Mouse (Mus musculus) R1 (cell line): Measurements from ENCODE around the gene Rnf223.

Experiments used
- DNase-seq: peaks from one replicate; pipeline ENCODE4 v3.0.0-alpha.2; 2018; ENCODE audit warnings: low read depth, low spot score

Gene Rnf223

DNA sequence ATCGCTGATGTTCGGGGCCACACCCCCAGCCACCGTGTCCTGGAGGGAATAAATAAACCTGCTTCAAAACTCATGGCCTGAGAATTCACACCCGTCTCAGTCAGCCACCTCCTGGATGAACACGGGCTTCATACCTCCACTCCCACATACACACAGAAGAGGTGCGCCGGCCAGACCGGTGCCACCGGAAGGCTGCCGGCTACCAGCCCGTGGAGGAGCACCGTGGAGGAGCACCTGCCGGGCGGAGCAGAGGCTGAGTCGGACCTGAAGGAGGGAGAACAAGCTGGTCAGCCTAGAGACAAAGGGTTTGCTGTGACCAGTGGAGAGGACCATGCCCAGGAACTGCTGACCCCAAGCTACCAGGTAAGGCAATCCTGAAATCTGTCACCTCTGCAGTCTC is at the start of gene Rnf223:
TSS of gene Rnf223 (plus strand) at position 78 of the 400 bp plus-strand sequence.
- peak; percentile 27 for DNase-seq

DNA sequence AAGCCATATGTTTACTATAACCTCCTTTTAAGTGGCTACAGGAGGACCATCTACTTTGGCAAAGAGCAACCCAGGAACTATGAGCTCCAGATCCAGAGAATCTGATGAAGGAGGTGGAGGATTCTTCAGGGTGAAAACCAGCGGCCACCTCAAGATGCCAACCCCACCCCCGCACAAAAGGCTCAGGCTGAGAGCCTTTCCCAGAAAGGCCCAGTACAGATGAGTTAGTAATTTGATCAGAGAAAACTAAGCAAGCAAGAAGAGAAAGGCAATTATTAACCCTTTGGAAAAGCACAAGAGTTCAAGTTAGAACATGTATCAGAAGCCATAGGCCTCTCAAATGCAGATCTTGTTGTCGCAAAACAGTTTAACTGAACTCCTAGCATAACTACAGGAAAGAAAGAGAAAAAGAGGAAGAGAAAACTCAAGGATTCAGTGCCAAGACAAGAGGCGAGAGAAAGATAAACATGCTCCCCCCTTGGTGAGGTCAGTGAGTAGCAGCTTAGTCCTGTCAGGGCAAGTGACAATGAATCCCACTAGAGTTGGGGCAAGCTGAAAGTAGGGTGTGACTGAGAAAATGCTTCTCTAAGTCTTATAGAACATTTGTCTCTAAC is 47.6 kb upstream of the Rnf223 start:
- DNase-seq, result no peak

DNA sequence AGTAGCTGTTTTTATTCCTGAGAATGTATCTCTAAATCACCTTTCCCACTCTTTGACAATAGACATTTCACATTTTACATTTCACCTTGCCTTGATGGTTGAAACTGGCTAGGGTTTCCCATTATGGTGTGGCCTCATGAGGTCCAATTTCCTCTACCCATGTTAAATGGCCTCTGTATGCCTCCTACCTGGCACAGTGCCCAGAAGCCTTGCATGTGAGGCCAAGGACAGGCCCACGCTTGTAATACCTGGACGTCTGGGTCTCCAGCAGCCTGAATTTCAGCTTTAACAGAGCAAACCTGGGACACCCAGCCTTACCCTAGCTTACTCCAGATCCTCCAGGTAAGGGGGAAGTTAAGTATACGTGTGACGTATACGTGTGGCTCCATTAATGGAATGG is 47.0 kb upstream of the Rnf223 start:
- no peak for DNase-seq

DNA sequence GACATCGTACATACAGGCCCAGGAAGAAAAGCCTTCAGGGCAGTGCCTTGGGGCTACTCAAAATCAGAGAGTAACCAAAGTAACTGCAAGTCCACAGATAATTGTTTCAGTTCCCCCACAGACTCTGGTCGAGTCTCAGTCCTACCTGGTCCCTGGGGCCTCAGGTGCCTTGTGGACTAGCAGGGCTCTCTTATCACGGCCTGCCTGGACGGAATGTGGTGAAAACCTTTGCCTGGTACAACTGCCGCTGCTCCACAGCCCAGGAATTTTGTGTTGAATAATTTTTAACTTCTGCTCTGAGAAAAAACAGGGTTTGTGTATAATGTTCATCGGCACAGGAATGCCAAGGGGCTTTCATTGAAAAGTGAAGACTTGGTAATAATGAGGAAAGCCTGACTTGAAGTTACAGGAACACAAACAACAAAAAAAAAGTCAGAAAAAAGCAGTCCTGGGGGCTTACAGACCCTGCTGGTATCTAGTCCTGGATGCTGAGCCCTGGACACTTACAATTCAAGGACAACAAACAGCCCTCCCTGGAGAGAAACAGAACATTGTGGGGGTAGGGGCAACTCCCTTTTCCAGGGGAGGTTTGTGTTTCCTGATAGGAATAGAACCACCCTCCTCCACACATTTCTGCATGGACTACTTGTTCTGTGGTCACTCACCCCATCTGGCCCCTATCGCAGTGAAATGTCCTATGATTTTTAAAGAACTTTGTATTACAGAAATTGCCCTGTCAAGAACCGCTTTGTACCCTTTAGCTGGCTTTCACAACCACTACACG is 46.0 kb upstream of the Rnf223 start:
- DNase-seq, result no peak

DNA sequence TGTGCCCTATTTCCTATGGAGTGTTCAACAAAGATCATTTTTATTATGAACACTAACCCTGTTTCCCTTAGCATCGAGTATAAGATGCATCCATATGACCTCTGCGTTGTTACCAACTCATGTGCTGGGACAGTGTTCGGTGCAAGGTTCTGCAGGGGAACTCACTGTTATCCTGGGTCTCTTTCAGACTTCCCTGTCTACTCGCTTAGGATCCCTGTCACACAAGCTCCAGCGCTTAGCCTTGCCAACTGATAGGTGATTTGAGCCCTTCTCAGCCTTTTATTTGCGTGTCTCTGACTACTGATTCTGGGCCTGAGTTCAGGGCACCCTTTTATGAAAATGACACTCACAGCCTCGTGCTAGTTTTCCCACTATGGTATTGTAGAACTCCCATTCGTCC is 45.1 kb upstream of the Rnf223 start:
- no peak for DNase-seq

DNA sequence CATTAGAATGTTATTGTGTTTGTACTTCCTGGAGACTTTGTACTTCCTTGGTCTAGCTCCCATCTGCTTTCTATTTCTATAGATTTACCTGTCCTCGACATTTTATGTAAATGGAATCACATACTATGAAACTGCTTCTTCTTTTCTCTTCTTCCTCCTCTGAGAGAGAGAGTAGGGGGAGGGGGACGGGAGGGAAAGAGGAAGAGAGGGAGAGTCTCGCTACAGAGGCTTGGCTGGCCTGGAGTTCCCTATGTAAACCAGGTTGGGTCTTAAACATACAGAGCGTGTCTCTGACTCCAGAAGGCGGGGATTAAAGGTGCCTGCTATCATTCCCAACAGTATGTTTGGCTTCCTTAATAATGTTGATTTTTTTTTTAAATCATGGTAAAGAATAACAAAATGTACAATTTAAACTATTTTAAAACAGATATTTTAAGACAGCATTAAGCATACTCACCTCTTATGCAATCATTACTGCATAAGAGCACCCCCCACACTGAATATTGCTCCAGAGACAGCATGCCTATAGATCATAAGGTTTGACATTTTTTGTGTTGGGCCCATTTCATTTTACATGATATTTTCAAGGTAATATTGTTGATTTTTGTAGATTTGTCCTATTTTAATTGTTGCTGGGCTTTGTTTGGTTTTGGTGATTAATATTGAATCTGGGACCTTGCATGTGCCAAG is 42.8 kb upstream of the Rnf223 start:
- DNase-seq, result no peak

DNA sequence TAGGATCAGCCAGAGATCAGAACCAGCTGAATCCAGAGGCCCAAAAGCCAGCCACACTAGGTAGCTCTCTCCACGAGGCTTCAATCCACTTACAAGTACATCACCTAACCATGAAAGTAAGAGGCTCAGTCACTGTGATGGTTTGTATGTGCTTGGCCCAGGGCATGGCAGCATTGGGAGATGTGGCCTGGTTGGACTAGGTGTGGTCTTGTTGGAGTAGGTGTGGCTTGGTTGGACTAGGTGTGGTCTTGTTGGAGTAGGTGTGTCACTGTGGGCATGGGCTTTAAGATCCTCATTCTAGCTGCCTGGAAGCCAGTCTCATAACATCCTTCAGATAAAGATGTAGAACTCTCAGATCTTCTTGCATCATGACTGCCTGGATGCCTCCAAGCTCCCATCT is 39.1 kb upstream of the Rnf223 start:
- DNase-seq, result no peak

DNA sequence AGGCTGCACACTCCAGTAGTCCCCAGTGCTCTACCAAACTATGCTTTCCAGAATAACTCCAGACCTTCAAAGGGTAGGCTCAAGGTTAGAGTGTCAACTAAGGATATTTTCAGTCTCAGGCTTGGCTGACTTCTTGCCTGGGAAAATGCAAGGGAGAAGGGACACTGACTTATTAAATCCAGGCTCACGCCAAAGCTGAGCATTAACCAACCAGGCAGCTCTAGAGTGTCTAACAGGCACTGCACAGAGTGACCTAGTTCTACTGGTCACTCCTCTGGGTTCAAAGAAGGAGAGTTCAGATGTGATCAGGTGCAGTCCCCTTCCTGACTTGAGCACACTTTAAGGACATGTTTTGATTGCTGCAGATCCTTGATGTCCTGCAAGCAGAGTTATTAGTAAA is 37.5 kb upstream of the Rnf223 start:
- no peak for DNase-seq

DNA sequence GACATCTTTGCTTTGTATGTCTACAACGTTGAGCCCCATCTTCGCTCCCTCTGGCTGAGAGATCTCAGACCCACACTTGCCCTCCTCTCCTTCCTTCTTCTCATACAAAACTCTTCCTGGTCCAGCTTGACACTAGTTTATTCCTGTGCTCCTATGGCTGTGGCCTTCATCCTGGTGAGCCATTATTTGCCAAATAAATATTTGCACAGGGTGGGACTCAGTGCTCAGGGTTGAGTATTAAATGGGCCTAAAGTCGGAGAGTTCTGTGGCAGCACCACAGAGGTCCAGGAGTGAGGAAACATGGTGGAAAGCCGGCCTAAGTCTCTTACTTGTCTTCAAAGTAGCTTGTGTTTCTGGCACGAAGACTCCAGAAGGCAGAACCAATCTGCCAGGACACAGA is 36.6 kb upstream of the Rnf223 start:
- no peak for DNase-seq

DNA sequence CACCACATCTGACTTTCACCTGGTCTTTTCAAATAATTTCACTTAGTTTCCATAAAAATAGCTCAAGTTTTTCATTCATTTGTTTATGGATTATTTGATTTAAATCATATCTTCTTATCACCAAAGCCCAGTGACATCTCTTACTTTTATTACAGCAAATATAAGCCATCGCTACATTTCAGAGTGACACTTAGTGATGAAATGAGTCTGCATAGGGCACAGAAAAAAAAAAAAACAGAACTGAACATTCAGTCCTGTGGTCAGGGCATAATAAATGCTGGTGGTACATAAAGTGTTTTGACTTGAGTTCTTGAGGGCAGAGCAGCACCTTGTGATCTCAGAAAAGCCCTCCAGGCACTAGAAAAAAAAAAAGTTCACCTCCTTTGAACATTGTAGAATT is 34.1 kb upstream of the Rnf223 start:
- DNase-seq, result no peak

DNA sequence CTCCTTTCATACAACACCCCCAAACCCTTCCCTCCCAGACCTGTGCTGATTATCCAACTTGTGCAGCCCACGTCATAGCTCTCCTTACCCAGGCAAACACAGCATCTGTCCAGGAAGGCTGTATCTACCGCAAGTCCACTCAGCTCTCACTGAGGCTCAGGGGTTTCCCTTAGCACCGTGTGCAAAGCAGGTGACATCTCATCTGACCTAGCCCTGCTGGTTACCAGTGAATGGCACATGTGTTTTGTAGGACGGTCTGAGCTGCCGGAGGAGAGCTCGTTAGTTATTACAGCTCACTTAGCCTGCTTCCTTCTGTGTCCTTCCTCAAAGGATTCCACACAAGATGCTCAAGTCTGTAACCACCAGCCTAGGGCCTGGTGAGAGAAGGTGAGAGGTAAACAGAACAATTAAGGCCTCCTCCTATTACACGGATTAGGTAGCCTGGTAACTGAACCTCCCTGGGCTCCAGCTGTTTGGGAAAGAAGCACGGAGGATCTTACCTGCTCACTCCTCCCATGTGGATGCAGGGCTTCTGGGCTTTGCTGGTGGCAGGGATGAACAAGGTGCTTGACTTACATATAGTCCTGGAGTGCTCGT is 32.4 kb upstream of the Rnf223 start:
- DNase-seq, result no peak

DNA sequence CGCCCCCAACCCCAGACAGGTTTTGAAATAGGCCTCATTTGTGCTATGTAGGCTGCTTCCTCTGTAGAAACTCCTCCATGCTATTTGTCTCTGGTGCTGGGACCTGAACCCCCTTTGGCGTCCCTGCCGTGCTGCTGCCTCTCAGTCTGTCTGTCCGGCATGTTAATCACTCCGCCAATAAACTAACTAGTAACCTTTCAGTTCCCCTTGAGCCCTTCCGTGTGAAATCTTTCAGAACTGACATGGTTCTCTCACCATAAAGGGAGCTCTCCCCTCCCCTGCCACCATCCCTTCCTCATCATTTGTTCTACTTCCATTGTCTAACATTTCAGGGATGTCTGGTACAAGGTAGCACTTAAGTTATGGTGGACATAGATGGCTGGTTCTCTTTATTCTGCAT is 30.9 kb upstream of the Rnf223 start:
- no peak for DNase-seq

DNA sequence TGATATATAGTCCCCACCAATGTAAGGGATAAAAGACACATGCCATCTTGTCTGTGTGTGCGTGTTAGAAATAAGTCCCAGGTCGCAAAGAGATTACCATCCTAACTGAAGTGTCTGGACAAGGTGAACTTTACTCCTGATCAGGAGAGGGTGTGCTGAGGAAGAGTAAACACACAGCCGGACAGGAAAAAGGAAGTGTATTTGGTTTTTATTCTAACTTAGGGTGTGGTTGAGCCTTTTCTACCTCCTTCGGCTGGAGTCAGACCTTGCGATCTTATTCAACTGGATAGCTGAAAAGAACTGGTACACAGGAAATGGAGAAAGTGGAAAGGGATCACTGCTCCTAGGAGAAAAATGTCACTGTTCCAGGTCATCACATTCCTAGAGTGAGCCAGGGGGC is 29.8 kb upstream of the Rnf223 start:
- peak; percentile 46 for DNase-seq

DNA sequence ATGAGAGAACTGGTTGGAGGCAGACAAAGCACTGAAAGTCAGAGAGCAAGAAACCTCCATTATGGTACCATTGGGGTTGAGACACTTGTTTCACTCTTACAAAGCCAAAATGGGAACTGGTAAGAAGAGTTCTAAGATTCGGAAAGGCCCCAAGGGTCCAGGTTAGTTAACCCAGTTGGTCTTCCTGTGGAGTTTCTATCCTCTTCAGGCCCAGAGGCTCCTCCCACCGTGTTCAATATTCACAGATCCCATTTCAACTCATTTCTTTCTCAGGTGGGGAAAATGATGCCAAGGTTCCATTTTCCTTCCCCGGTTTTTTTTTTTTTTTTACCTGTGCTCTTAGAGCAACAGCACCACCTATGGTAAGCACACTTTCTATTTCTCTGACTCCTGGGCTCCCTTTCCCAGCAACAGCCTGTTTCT is 28.8 kb upstream of the Rnf223 start:
- peak; percentile 39 for DNase-seq

DNA sequence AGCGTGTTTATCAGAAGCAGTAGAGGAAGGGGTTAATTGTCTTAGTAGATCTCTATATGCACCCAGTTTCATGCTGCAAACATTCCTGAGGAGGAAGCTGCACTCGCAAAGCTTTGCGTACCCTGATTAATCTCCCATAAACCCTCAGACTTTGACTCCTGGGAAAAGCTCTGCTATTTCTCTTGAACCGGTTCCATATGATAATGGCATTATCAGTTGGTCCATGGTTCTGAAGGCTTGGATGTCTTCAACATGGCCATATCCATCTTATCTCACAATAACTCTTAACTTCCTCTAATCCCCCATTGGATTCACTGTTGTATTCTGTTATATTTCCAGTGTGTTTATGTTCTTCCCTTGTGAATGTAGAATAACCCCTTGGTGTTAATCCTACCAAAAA is 27.0 kb upstream of the Rnf223 start:
- no peak for DNase-seq

DNA sequence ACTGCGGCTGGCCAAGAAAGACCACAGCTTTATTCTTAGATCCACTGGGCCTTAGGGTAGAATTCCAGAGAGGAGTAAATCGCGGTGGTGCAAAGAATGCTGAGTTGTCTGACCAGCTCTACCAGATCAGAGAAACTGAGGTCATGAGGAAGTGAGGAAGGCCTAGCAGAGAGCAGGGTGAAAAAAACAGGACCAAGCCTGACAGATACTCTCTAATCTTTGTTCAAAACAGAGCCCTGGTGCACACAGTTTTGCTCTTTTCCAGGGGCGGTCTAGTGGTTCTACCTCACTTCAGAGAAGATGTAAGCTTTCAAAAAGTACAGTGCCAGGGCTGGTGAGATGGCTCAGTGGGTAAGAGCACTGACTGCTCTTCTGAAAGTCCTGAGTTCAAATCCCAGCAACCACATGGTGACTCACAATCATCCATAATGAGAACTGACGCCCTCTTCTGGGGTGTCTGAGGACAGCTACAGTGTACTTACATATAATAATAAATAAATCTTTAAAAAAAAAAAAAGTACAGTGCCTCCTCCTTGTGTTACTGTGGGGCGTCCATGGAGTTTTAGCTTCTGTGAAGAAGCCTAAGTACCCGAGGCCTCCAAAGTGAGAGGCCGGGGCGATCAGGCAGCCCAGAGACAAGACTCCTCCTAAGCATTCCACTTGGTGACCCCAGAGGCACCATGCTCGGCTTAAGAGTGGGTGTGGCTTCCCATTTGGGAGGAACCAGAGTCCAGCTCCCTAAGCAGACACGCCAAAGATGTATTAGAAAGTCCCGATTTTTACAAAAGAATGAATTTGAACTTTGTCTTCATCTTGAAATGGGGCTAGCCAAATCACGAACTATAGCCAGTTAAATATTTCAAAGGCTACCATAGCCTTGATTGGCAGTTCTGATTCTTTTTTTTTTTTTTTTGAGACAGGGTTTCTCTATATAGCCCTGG is 21.4 kb upstream of the Rnf223 start:
- peak; percentile 89 for DNase-seq

DNA sequence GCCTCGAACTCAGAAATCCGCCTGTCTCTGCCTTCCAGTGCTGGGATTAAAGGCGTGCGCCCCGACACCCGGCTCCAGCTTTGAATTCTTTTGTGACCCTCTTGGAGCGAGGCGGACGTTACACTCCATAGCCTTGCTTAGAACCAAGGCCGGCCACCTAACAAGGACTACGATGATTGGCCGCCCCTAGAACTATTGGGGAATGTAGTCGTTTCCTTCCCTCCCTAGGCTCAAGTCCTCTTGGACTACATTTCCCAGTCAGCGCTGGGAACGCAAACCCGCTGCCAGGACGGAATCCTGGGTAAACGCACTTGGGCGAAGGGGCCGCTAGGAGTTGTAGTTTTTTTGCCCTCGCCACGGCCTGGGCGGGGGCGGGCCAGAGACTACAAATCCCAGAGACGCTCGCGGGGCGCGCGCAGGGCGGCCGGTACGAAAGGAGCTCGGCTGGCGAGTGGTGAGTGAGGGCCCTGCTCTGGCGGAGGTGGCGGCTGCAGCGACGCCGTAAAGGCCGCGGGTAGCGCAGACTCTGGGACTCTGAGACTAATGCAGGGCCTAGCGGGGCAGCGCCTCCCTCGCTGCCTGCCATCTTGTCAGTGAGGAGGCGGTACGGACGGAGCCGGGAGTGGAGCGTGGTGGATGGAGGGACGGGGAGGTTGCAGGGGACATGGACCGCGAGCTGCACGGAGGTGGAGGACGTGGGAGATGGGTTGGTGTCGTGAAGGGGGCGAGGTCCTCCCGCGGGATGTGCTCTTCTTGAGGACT is 20.6 kb upstream of the Rnf223 start, which contains the start of gene 9430015G10Rik:
TSS of gene 9430015G10Rik (plus strand) at position 413 of the 762 bp plus-strand sequence.
- DNase-seq, result peak; percentile 100

DNA sequence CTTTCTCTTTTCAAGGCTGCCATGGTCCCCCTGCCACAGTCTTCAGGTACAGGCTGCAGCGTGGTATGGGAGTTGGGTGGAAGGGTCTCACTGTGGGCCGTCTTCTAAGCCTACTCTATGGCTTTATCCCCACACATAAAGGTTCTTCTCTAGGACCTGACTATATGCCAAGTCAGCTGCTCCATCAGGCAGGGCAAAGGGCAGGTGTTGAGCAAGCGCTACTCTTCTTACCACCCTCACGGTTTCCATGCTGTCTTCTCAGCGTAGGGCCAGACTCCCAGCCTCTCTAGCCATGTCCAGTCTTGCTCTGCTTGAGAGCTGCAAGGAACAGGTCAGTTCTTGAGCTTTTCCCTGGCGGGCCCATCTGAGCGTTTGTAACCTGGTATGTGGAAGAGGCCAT is 6.2 kb upstream of the Rnf223 start:
- no peak for DNase-seq

DNA sequence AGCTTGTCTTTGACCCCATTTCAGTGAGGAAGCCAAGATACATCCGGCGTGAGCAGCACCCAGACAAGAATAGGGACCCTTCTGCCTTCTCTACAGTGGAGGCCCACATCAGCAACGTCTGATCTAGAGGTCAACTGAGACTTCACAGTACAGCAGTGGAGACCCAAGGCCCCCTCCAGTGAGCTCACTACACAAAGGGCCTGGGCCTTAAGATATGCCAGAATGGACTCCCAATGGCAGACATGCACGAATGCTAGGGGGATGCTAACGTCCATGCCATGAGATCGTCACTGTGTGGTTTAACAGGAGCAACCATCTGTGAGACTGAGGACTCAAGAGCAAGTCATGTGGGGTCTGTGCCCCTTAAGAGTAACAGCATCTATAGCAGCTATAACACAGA is 4.9 kb upstream of the Rnf223 start:
- no peak for DNase-seq

DNA sequence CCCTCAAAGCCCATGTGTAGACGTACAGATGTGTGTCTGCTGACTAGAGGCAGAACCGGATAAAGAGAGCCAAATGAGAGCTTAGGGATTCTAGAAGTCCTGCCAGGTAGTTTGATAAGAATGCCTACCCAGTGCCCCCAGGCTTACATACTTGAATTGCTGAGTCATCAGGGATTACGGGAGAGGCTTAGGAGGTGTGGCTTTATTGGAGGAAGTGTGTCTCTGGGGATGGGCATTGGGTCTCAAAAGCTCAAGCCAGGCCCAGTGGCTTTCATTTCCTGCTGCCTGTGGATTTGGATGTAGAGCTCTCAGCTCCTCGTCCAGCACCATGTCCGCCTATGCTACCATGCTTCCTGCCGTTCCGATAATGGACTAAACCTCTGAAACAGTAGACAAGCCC is 3.5 kb upstream of the Rnf223 start:
- DNase-seq, result peak; percentile 85
